Mouse (Mus musculus) limb, embryonic 15.5 days (tissue): ENCODE results near the gene Pprc1. TPM values are rescaled to one million over a fixed set of nuclear protein-coding genes. Genes with fewer than 3 reads are reported as not detected.
A peak's percentile ranks its signal among the peaks of the same experiment; 100 is the strongest.

Experiments used
- ATAC-seq: fragments of 200-750 bp; cut with Nextera tagmentation; 2 replicates; pipeline ENCODE4 v1.8.0; 2017; ENCODE audit warnings: low read depth, moderate TSS enrichment; ENCODE audit not compliant: insufficient number of reproducible peaks, low FRiP score, low TSS enrichment
- H3K27ac ChIP-seq: fragments of 300-500 bp; sonication (generic); 2 replicates; pipeline ENCODE4 v1.5.1; 2015; ENCODE audit warnings: moderate library complexity, mild to moderate bottlenecking, inconsistent platforms
- H3K27me3 ChIP-seq: fragments of 300-500 bp; sonication (generic); 2 replicates; pipeline ENCODE4 v1.6.1; 2015; ENCODE audit warnings: inconsistent platforms
- H3K36me3 ChIP-seq: fragments of 300-500 bp; sonication (generic); 2 replicates; pipeline ENCODE4 v1.6.1; 2015; ENCODE audit warnings: inconsistent platforms
- H3K4me1 ChIP-seq: fragments of 300-500 bp; sonication (generic); 2 replicates; pipeline ENCODE4 v1.6.1; 2015; ENCODE audit warnings: inconsistent platforms
- H3K4me2 ChIP-seq: fragments of 300-500 bp; sonication (generic); 2 replicates; pipeline ENCODE4 v1.6.1; 2015; ENCODE audit warnings: mild to moderate bottlenecking, inconsistent platforms
- H3K4me3 ChIP-seq: fragments of 300-500 bp; sonication (generic); 2 replicates; pipeline ENCODE4 v1.5.1; 2015; ENCODE audit warnings: mild to moderate bottlenecking, inconsistent platforms
- H3K9ac ChIP-seq: fragments of 300-500 bp; sonication (generic); 2 replicates; pipeline ENCODE4 v1.6.1; 2015; ENCODE audit warnings: inconsistent platforms
- H3K9me3 ChIP-seq: fragments of 300-500 bp; sonication (generic); 2 replicates; pipeline ENCODE4 v1.6.1; 2016; ENCODE audit warnings: inconsistent platforms
- WGBS: fragments of 180-500 bp; shearing (Covaris S2); methylation state at CpG from one replicate; pipeline ENCODE4 v1.1.7; 2015; 5-methylcytosine and 5-hydroxymethylcytosine counted together
- polyA plus RNA-seq: library from polyadenylated mRNA; unstranded; fragments of >200 nt; fragmentation: Nextera tagmentation; extraction: Ambion mirVana; gene quantifications from 2 replicates; pipeline ENCODE4 v1.2.1, GENCODE M21; 2015

Gene Pprc1
- 36.8 and 37.0 TPM in 2 replicates for polyA plus RNA-seq

GRCm38 (mm10) chr19:46044271-46044992 is at the start of gene Pprc1:
Gene Pprc1 (plus strand): TSS chr19:46044886.
- Histone ChIP-seq H3K36me3 (no peaks in the 10 kb centered on the region), H3K27ac (peak within 1 kb of the TSS; percentile 99), H3K9me3 (no peaks in the 10 kb centered on the region), H3K4me3 (peak within 1 kb of the TSS; percentile 96), H3K27me3 (no peaks in the 10 kb centered on the region), H3K9ac (peak within 1 kb of the TSS; percentile 97), H3K4me2 (peak within 1 kb of the TSS; percentile 82), H3K4me1 (peaks cover 61% of the 10 kb centered on the region)
- peak; percentile 8; the same call in 1 of the 2 replicates for ATAC-seq
- WGBS: under 1% methylated on average over 32 of the region's 34 CpGs

- WGBS: 56% methylated on average over 5 of the region's 5 CpGs
- Histone ChIP-seq H3K27me3 (no peaks in the 10 kb centered on the region), H3K9me3 (no peaks in the 10 kb centered on the region), H3K36me3 (peaks cover 4% of the 10 kb centered on the region; the same call in 1 of the 2 replicates), H3K4me1 (peaks cover 5% of the 10 kb centered on the region; the same call in 1 of the 2 replicates), H3K27ac (0 out of 2 replicates have a peak overlapping the region, but pooled peaks have one; percentile 96), H3K4me2 (peak overlapping the region; percentile 60), H3K4me3 (peak overlapping the region; percentile 81), H3K9ac (0 out of 2 replicates have a peak overlapping the region, but pooled peaks have one; percentile 14)
- no peak for ATAC-seq
Observed at GRCm38 (mm10) chr19:45997365-45997764, 47.3 kb upstream of the Pprc1 start.

GRCm38 (mm10) chr19:45997785-45998693 is 46.6 kb upstream of the Pprc1 start, which contains the start of gene Armh3:
Gene Armh3 (minus strand): TSS chr19:45998488.
- peaks cover 6% of the 10 kb centered on the region for H3K4me1 ChIP-seq
- peak; percentile 91 for ATAC-seq
- under 1% methylated on average over 76 of the region's 76 CpGs for WGBS
- H3K4me3 ChIP-seq: peak within 1 kb of the TSS; percentile 81
- peak within 1 kb of the TSS; percentile 96 for H3K27ac ChIP-seq
- no peaks in the 10 kb centered on the region for H3K9me3 ChIP-seq
- H3K4me2 ChIP-seq: peak within 1 kb of the TSS; percentile 60
- H3K27me3 ChIP-seq: no peaks in the 10 kb centered on the region
- H3K9ac ChIP-seq: peak within 1 kb of the TSS; percentile 90
- H3K36me3 ChIP-seq: peaks cover 4% of the 10 kb centered on the region; the same call in 1 of the 2 replicates

GRCm38 (mm10) chr19:45998694-45999217 is 45.9 kb upstream of the Pprc1 start:
- Histone ChIP-seq H3K4me1 (peaks cover 13% of the 10 kb centered on the region), H3K27me3 (no peaks in the 10 kb centered on the region), H3K9me3 (no peaks in the 10 kb centered on the region), H3K27ac (no peak overlapping the region), H3K4me3 (peak overlapping the region; percentile 81), H3K4me2 (peak overlapping the region; percentile 60), H3K36me3 (peaks cover 4% of the 10 kb centered on the region; the same call in 1 of the 2 replicates), H3K9ac (no peak overlapping the region)
- ATAC-seq: no peak
- 7% methylated on average over 8 of the region's 8 CpGs for WGBS

- Histone ChIP-seq H3K4me1 (peaks cover 20% of the 10 kb centered on the region), H3K36me3 (peaks cover 4% of the 10 kb centered on the region; the same call in 1 of the 2 replicates), H3K27me3 (no peaks in the 10 kb centered on the region), H3K4me2 (no peak overlapping the region), H3K27ac (no peak overlapping the region), H3K4me3 (no peak overlapping the region), H3K9ac (no peak overlapping the region), H3K9me3 (no peaks in the 10 kb centered on the region)
- WGBS: 67% methylated on average over 1 of the region's 1 CpGs
- ATAC-seq: no peak
Observed at GRCm38 (mm10) chr19:45999378-45999777, 45.3 kb upstream of the Pprc1 start.

GRCm38 (mm10) chr19:46002279-46002678 is 42.4 kb upstream of the Pprc1 start:
- no peak for ATAC-seq
- H3K4me2 ChIP-seq: no peak overlapping the region
- no peak overlapping the region for H3K9ac ChIP-seq
- 81% methylated on average over 9 of the region's 9 CpGs for WGBS
- H3K9me3 ChIP-seq: no peaks in the 10 kb centered on the region
- H3K27me3 ChIP-seq: no peaks in the 10 kb centered on the region
- H3K4me1 ChIP-seq: peaks cover 31% of the 10 kb centered on the region
- no peak overlapping the region for H3K4me3 ChIP-seq
- H3K36me3 ChIP-seq: no peaks in the 10 kb centered on the region
- H3K27ac ChIP-seq: no peak overlapping the region

- peaks cover 26% of the 10 kb centered on the region for H3K4me1 ChIP-seq
- peak within 1 kb of the TSS; percentile 74 for H3K4me3 ChIP-seq
- WGBS: 2% methylated on average over 69 of the region's 70 CpGs
- H3K9ac ChIP-seq: peak within 1 kb of the TSS; percentile 77
- H3K9me3 ChIP-seq: no peaks in the 10 kb centered on the region
- no peaks in the 10 kb centered on the region; the same call in 1 of the 2 replicates for H3K36me3 ChIP-seq
- no peaks in the 10 kb centered on the region for H3K27me3 ChIP-seq
- peak; percentile 37; the same call in 1 of the 2 replicates for ATAC-seq
- peak within 1 kb of the TSS; percentile 50; the same call in 1 of the 2 replicates for H3K27ac ChIP-seq
- peak within 1 kb of the TSS; percentile 99 for H3K4me2 ChIP-seq
Observed at GRCm38 (mm10) chr19:46003371-46004226, 41.1 kb upstream of the Pprc1 start, which contains the start of gene Hps6. Gene Hps6 (plus strand): TSS chr19:46003508.

- 80% methylated on average over 17 of the region's 17 CpGs for WGBS
- no peak for ATAC-seq
- H3K36me3 ChIP-seq: no peaks in the 10 kb centered on the region; the same call in 1 of the 2 replicates
- H3K4me2 ChIP-seq: peak overlapping the region; percentile 99; the same call in 1 of the 2 replicates
- peaks cover 26% of the 10 kb centered on the region for H3K4me1 ChIP-seq
- H3K9me3 ChIP-seq: no peaks in the 10 kb centered on the region
- H3K27me3 ChIP-seq: no peaks in the 10 kb centered on the region
- H3K9ac ChIP-seq: no peak overlapping the region
- no peak overlapping the region; the same call in 1 of the 2 replicates for H3K4me3 ChIP-seq
- H3K27ac ChIP-seq: no peak overlapping the region
Observed at GRCm38 (mm10) chr19:46004814-46005466, 39.7 kb upstream of the Pprc1 start.

GRCm38 (mm10) chr19:46005680-46006079 is 39.0 kb upstream of the Pprc1 start:
- H3K27ac ChIP-seq: no peak overlapping the region
- H3K4me3 ChIP-seq: no peak overlapping the region
- ATAC-seq: no peak
- no peaks in the 10 kb centered on the region for H3K9me3 ChIP-seq
- peaks cover 26% of the 10 kb centered on the region for H3K4me1 ChIP-seq
- WGBS: 82% methylated on average over 7 of the region's 7 CpGs
- no peaks in the 10 kb centered on the region for H3K27me3 ChIP-seq
- no peak overlapping the region for H3K9ac ChIP-seq
- no peak overlapping the region for H3K4me2 ChIP-seq
- no peaks in the 10 kb centered on the region; the same call in 1 of the 2 replicates for H3K36me3 ChIP-seq

GRCm38 (mm10) chr19:46014572-46015178 is 30.0 kb upstream of the Pprc1 start:
- Histone ChIP-seq H3K36me3 (no peaks in the 10 kb centered on the region), H3K27ac (no peak overlapping the region), H3K9ac (no peak overlapping the region), H3K4me3 (no peak overlapping the region), H3K4me1 (0 out of 2 replicates have a peak, but pooled peaks cover 4% of the 10 kb centered on the region), H3K4me2 (no peak overlapping the region), H3K27me3 (no peaks in the 10 kb centered on the region), H3K9me3 (no peaks in the 10 kb centered on the region)
- no peak for ATAC-seq
- WGBS: 33% methylated on average over 12 of the region's 12 CpGs
